9 mouse cellular contexts compared by ENCODE assay signal in genomic region chr7:64351087-64351486, GRCm38 (mm10). TPM values are rescaled to one million over a fixed set of nuclear protein-coding genes. Genes with fewer than 3 reads are reported as not detected.
DNase-seq lines count a peak whose midpoint lies in the region; ATAC-seq and TF ChIP-seq lines count a peak whose summit lies in the region.
"Had no signal": no experiment of that assay in that cellular context is flagged by ENCODE, and none has a peak within 500 bp of the region (broad histone marks: within the 10 kb centered on the region; RNA-seq: fewer than 3 reads in every experiment).

No protein-coding gene starts in this region.

- no peak for TF ChIP-seq POLR2A in olfactory bulb, adult 2 months (IDR thresholded peaks at IDR 0.05; ENCODE audit: insufficient read depth, low read depth, low read length)

- 70% methylated on average over 4 of the region's 4 CpGs for WGBS in hindbrain, embryonic 14.5 days
- 80% methylated on average over 4 of the region's 4 CpGs for WGBS in hindbrain, embryonic 12.5 days
- WGBS in olfactory bulb, adult 2 months, result 33% methylated on average over 4 of the region's 4 CpGs

- H3K4me1 ChIP-seq in hindbrain, embryonic 14.5 days (replicated peaks; ENCODE audit: control insufficient read depth, insufficient read depth, low read length), result peaks cover 5% of the 10 kb centered on the region; the same call in 1 of the 2 replicates
- H3K4me1 ChIP-seq in hindbrain, embryonic 12.5 days, result 0 out of 2 replicates have a peak, but pooled peaks cover 5% of the 10 kb centered on the region
- peaks cover 30% of the 10 kb centered on the region for H3K4me1 ChIP-seq in olfactory bulb, adult 2 months (ENCODE audit: control insufficient read depth, insufficient read depth, low read length)
- H3K4me1 ChIP-seq: liver, embryonic 15.5 days had no signal

- no peak overlapping the region for H3K4me3 ChIP-seq in hindbrain, embryonic 14.5 days (replicated peaks; ENCODE audit: low read length)
- H3K4me3 ChIP-seq in hindbrain, embryonic 12.5 days, result no peak overlapping the region
- no peak overlapping the region for H3K4me3 ChIP-seq in olfactory bulb, adult 2 months (ENCODE audit: insufficient read depth, low read depth, low read length)
- H3K4me3 ChIP-seq: liver, embryonic 15.5 days had no signal

- H3K27me3 ChIP-seq in hindbrain, embryonic 14.5 days (ENCODE audit: control insufficient read depth, insufficient read depth, low read length), result no peaks in the 10 kb centered on the region
- H3K27me3 ChIP-seq in hindbrain, embryonic 12.5 days, result no peaks in the 10 kb centered on the region
- H3K27me3 ChIP-seq: liver, embryonic 15.5 days had no signal

- H3K36me3 ChIP-seq in hindbrain, embryonic 14.5 days (replicated peaks; ENCODE audit: control insufficient read depth, insufficient read depth), result peaks cover 40% of the 10 kb centered on the region
- peaks cover 49% of the 10 kb centered on the region for H3K36me3 ChIP-seq in hindbrain, embryonic 12.5 days

- no peaks in the 10 kb centered on the region for H3K9me3 ChIP-seq in hindbrain, embryonic 14.5 days (ENCODE audit: control insufficient read depth, low read length)
- no peaks in the 10 kb centered on the region for H3K9me3 ChIP-seq in hindbrain, embryonic 12.5 days (replicated peaks)
- H3K9me3 ChIP-seq: liver, embryonic 15.5 days had no signal

- peak; percentile 75; the same call in 1 of the 2 replicates for ATAC-seq in hindbrain, embryonic 14.5 days (ENCODE audit: low FRiP score)
- no peak for ATAC-seq in hindbrain, embryonic 12.5 days (ENCODE audit: low FRiP score)

- H3K4me2 ChIP-seq in hindbrain, embryonic 14.5 days (replicated peaks), result no peak overlapping the region
- H3K4me2 ChIP-seq in hindbrain, embryonic 12.5 days (replicated peaks), result no peak overlapping the region
- H3K4me2 ChIP-seq: liver, embryonic 15.5 days had no signal

- H3K27ac ChIP-seq in hindbrain, embryonic 14.5 days, result peak overlapping the region; percentile 51
- no peak overlapping the region for H3K27ac ChIP-seq in hindbrain, embryonic 12.5 days
- H3K27ac ChIP-seq in olfactory bulb, adult 2 months (ENCODE audit: insufficient read depth, low read depth, low read length), result peak overlapping the region; percentile 80
- H3K27ac ChIP-seq: liver, embryonic 15.5 days had no signal

- peak; percentile 61 for DNase-seq in hindbrain, embryonic 14.5 days (ENCODE audit: low spot score)
- peak; percentile 77 for DNase-seq in cerebellum, adult 9-10 months
- peak; percentile 70 to 92 for DNase-seq in layer of hippocampus, adult 18-20 months (ENCODE audit: low spot score in 2 of 2)
- no peak for DNase-seq in urinary bladder, postnatal 14 days (ENCODE audit: low spot score)
- DNase-seq in spleen, postnatal 36 days (ENCODE audit: low spot score in 2 of 2), result no peak
- DNase-seq in lung, postnatal 4 days, result no peak

- H3K9ac ChIP-seq in hindbrain, embryonic 14.5 days, result no peak overlapping the region
- H3K9ac ChIP-seq in hindbrain, embryonic 12.5 days, result no peak overlapping the region
- H3K9ac ChIP-seq: liver, embryonic 15.5 days had no signal

- no peak for TF ChIP-seq CTCF in olfactory bulb, adult 2 months (IDR thresholded peaks at IDR 0.05; ENCODE audit: insufficient read depth, low read depth, low read length)

RNA-seq across cellular contexts. Expression of gene Fan1, which starts 22.8 kb away (rescaled TPM):
- polyA plus RNA-seq in hindbrain, embryonic 14.5 days (2014; fragmentation: Nextera tagmentation; extraction: Ambion mirVana), result 3.5 and 5.0 TPM in 2 replicates
- 9.1 and 10.1 TPM in 2 replicates for polyA plus RNA-seq in hindbrain, embryonic 12.5 days (2016; fragmentation: Nextera tagmentation; extraction: Ambion mirVana)
- 10 to 100 TPM; 11.4 to 12.1 TPM for total RNA-seq in layer of hippocampus, adult 18-20 months (2021)
- polyA plus RNA-seq in olfactory bulb, adult 2 months (2012; ENCODE audit: insufficient read depth, insufficient read length, low replicate concordance, missing spikeins), result not detected in 2 replicates

RNA-seq across cellular contexts. Expression of gene Mphosph10, which starts 41.0 kb away (rescaled TPM):
- 20.2 and 22.5 TPM in 2 replicates for polyA plus RNA-seq in hindbrain, embryonic 14.5 days (2014; fragmentation: Nextera tagmentation; extraction: Ambion mirVana)
- polyA plus RNA-seq in hindbrain, embryonic 12.5 days (2016; fragmentation: Nextera tagmentation; extraction: Ambion mirVana), result 41.7 and 43.7 TPM in 2 replicates
- 10 to 100 TPM; 21.1 to 25.2 TPM for total RNA-seq in layer of hippocampus, adult 18-20 months (2021)
- polyA plus RNA-seq in olfactory bulb, adult 2 months (2012; ENCODE audit: insufficient read depth, insufficient read length, low replicate concordance, missing spikeins), result not detected in 2 replicates

RNA-seq across cellular contexts. Expression of gene Mcee, which starts 41.3 kb away (rescaled TPM):
- polyA plus RNA-seq in hindbrain, embryonic 14.5 days (2014; fragmentation: Nextera tagmentation; extraction: Ambion mirVana), result 47.3 and 58.9 TPM in 2 replicates
- polyA plus RNA-seq in hindbrain, embryonic 12.5 days (2016; fragmentation: Nextera tagmentation; extraction: Ambion mirVana), result 37.1 and 46.1 TPM in 2 replicates
- total RNA-seq in layer of hippocampus, adult 18-20 months (2021), result 10 to 100 TPM; 49.2 to 57.9 TPM
- polyA plus RNA-seq in olfactory bulb, adult 2 months (2012; ENCODE audit: insufficient read depth, insufficient read length, low replicate concordance, missing spikeins), result not detected in 2 replicates

Comparison
In these comparisons a context has a peak if more than half of its experiments do, and no peak if none do; other contexts are left out.
1. DNase-seq: peak in hindbrain, embryonic 14.5 days (single experiment), cerebellum, adult 9-10 months (single experiment) and layer of hippocampus, adult 18-20 months (2 of 2); none in urinary bladder, postnatal 14 days (single experiment), spleen, postnatal 36 days (0 of 2) and lung, postnatal 4 days (0 of 2).
2. RNA of gene Mcee, which starts 41.3 kb away (polyA plus RNA-seq): 47.3 to 58.9 TPM in hindbrain, embryonic 14.5 days and 37.1 to 46.1 TPM in hindbrain, embryonic 12.5 days; not detected in olfactory bulb, adult 2 months; every median in the first group is over 10 times any median in the second.